Mouse (Mus musculus) heart, embryonic 11.5 days (tissue): ENCODE measurements around the gene Bbc3. TPM values are rescaled to one million over a fixed set of nuclear protein-coding genes. Genes with fewer than 3 reads are reported as not detected.
"Not testable (repeated sequence)": the region's sequence is repeated elsewhere in the genome, so short reads cannot be mapped to it uniquely, and the experiment has no call there.

Experiments
- ATAC-seq: fragments of 200-750 bp; cut with Nextera tagmentation; replicated peaks from 2 replicates; pipeline ENCODE4 v1.8.0; 2017; ENCODE audit warnings: moderate library complexity; ENCODE audit not compliant: insufficient number of reproducible peaks, low FRiP score, low TSS enrichment
- H3K27ac ChIP-seq: fragments of 300-500 bp; sonication (generic); 2 replicates; pipeline ENCODE4 v1.5.1; 2014; ENCODE audit warnings: mild to moderate bottlenecking, low read depth, low read length
- H3K27me3 ChIP-seq: fragments of 300-500 bp; sonication (generic); 2 replicates; pipeline ENCODE4 v1.6.1; 2014; ENCODE audit warnings: mild to moderate bottlenecking, low read length, mixed read lengths; ENCODE audit not compliant: control insufficient read depth, insufficient read depth
- H3K36me3 ChIP-seq: fragments of 300-500 bp; sonication (generic); 2 replicates; pipeline ENCODE4 v1.6.1; 2014; ENCODE audit warnings: mild to moderate bottlenecking, low read length, moderate library complexity, mixed read lengths; ENCODE audit not compliant: control insufficient read depth, insufficient read depth
- H3K4me1 ChIP-seq: fragments of 300-500 bp; sonication (generic); 2 replicates; pipeline ENCODE4 v1.6.1; 2014; ENCODE audit warnings: low read length; ENCODE audit not compliant: control insufficient read depth, insufficient read depth
- H3K4me2 ChIP-seq: fragments of 300-500 bp; sonication (generic); 2 replicates; pipeline ENCODE4 v1.6.1; 2014; ENCODE audit warnings: mild to moderate bottlenecking, moderate library complexity
- H3K4me3 ChIP-seq: fragments of 300-500 bp; sonication (generic); 2 replicates; pipeline ENCODE4 v1.5.1; 2014; ENCODE audit warnings: low read depth, low read length
- H3K9ac ChIP-seq: fragments of 300-500 bp; sonication (generic); 2 replicates; pipeline ENCODE4 v1.6.1; 2014; ENCODE audit warnings: mild to moderate bottlenecking, low read depth, low read length, moderate library complexity
- H3K9me3 ChIP-seq: fragments of 300-500 bp; sonication (generic); replicated peaks from 2 replicates; pipeline ENCODE4 v1.6.1; 2016; ENCODE audit warnings: low read length; ENCODE audit not compliant: control insufficient read depth
- WGBS: fragments of 180-500 bp; shearing (Covaris S2); extraction: QIAGEN DNeasy Blood & Tissue Kit; methylation state at CpG from one replicate; pipeline ENCODE4 v1.1.7; 2014; ENCODE audit not compliant: insufficient replicate concordance; 5-methylcytosine and 5-hydroxymethylcytosine counted together
- polyA plus RNA-seq: library from polyadenylated mRNA; unstranded; fragments of >200 nt; fragmentation: Nextera tagmentation; extraction: Ambion mirVana; gene quantifications from 2 replicates; pipeline ENCODE4 v1.2.1, GENCODE M21; 2014

Gene Bbc3
- polyA plus RNA-seq = 3.7 and 6.0 TPM in 2 replicates

DNA sequence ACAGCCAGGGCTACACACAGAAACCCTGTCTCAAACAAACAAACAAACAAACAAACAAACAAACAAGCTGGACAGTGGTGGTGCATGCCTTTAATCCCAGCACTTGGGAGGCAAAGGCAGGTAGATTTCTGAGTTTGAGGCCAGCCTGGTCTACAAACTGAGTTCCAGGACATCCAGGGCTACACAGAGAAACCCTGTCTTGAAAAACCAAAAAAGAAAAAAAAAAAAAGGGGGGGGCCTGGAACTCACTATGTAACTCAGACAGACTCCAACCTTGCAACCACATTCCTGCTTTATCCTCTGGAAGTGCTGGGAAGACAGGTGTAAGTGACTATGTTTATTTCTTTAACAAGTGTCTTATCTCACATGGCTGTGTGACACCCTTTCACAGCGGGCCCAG is at the start of gene Bbc3:
Gene Bbc3 (plus strand): TSS at position 301 of the 400 bp plus-strand sequence.
- 35% methylated on average over 1 of the region's 1 CpGs for WGBS
- H3K27me3 ChIP-seq, H3K9me3 ChIP-seq, H3K36me3 ChIP-seq, ATAC-seq: not testable (repeated sequence)
- Histone ChIP-seq H3K4me2 (peak within 1 kb of the TSS; percentile 84), H3K9ac (peak within 1 kb of the TSS; percentile 31; the same call in 1 of the 2 replicates), H3K4me3 (peak within 1 kb of the TSS; percentile 86), H3K27ac (peak within 1 kb of the TSS; percentile 66; the same call in 1 of the 2 replicates), H3K4me1 (peaks cover 19% of the 10 kb centered on the region)

DNA sequence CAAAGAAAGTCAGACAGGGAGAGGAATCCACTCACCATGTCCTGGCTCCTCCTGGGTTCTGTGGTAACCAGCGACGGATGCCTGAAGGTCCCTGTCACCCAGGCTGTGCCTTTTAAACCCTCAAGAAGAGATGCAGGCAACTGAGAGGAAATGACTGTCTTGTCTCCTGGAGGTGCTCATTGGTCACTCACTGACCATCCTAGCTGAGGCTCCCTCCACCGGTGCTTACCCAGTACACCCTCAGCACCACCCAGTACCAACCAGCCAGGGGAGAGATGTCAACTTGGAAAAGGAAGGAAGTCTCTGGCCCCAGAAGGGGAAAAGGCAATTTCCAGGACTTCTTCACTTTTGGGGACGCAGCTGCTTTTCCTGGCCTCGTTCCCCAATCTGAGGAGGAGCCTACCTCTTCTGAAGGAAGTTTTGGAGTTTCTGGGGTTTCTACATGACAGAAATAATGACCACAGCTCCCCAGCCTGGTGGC is 49.0 kb upstream of the Bbc3 start, which contains the start of gene C5ar1:
Gene C5ar1 (minus strand): TSS at position 431 of the 481 bp plus-strand sequence.
- Histone ChIP-seq H3K4me3 (no peak within 1 kb of the TSS), H3K4me2 (no peak within 1 kb of the TSS), H3K27me3 (no peaks in the 10 kb centered on the region), H3K4me1 (no peaks in the 10 kb centered on the region), H3K27ac (no peak within 1 kb of the TSS), H3K9ac (no peak within 1 kb of the TSS), H3K9me3 (no peaks in the 10 kb centered on the region), H3K36me3 (no peaks in the 10 kb centered on the region)
- no peak for ATAC-seq
- 81% methylated on average over 5 of the region's 5 CpGs for WGBS

DNA sequence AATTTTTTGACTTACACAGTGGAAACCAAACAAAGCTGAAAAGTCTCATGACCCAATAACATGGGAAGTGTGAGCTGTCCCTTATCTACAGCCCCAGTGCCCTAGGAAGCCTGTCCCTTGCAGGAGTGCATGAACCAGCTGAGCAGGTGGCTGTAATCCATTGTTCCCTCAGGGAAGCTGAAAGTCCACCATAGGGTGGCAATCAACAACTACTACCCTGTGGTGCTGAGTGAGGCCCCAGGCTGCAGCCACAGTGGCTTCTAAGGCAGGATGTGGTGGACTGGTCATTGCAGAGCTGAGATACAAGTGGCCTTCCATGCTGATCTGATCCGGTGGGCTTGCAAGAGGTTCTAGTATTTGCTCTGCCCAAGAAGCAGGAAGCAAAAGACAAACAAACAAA is 47.1 kb upstream of the Bbc3 start:
- 0 out of 2 replicates have a peak, but pooled peaks cover 5% of the 10 kb centered on the region for H3K9me3 ChIP-seq
- no peak overlapping the region for H3K27ac ChIP-seq
- H3K4me2 ChIP-seq = no peak overlapping the region
- no peak overlapping the region for H3K9ac ChIP-seq
- H3K4me3 ChIP-seq = no peak overlapping the region
- 59% methylated on average over 1 of the region's 1 CpGs for WGBS
- H3K27me3 ChIP-seq = no peaks in the 10 kb centered on the region
- H3K36me3 ChIP-seq = no peaks in the 10 kb centered on the region
- ATAC-seq = no peak
- H3K4me1 ChIP-seq = no peaks in the 10 kb centered on the region

DNA sequence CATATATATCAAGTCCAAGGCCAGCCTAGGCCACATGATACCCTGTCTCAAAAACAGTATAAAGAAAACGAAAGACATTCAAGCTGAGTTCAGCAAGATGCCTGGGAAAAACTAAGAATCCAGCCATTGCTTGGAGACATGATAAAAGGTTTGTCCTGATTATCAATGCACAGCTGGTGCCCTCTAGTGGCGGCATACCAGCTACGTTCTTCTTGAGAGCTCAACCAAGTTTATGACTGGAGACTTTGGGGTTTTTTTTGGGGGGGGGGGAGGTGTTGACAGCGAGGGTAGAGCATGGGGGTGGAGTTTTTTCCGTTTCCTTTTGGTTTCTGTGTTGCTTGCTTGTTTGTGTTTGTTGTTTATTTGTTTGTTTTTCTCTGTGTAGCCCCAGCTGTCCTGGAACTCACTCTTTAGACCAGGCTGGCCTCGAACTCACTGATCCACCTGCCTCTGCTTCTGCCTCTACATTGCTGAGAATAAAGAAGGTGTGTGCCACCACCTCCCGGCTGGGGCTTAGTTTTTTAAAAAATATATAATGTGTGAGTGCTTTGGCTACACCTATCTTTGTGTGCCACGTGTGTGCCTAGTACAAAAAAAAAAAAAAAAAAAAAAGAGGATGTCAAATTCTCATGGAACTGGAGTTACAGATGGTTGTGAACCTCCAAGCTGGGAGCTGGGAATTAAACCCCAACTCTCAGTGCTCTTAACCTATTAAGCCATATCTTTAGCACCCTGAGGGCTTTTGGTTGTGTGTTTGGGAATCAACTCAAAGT is 45.0 kb upstream of the Bbc3 start:
- H3K27ac ChIP-seq = no peak overlapping the region
- WGBS = 28% methylated on average over 8 of the region's 8 CpGs
- 0 out of 2 replicates have a peak, but pooled peaks cover 5% of the 10 kb centered on the region for H3K9me3 ChIP-seq
- H3K4me2 ChIP-seq = no peak overlapping the region
- no peak overlapping the region for H3K4me3 ChIP-seq
- no peak overlapping the region for H3K9ac ChIP-seq
- no peaks in the 10 kb centered on the region for H3K27me3 ChIP-seq
- H3K4me1 ChIP-seq = no peaks in the 10 kb centered on the region
- no peaks in the 10 kb centered on the region for H3K36me3 ChIP-seq
- no peak for ATAC-seq

DNA sequence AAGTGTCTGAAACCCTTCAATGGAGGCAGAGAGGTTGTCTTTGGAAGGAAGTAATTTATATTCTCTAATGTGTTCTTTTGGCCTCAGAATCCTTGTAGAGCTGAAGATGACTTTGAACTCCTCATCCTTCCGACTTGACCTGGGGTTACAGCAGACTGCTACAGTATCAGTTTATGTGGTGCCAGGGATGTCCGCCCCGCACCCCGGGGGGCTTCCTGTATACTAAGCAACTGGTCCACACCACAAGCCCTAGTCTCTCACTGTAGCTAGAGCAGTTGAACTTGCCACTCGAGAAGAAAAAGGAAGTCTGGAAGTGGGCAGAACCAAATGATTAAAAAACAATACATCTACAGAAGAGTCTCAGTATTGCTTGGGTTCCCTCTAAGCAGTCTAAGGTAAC is 44.4 kb upstream of the Bbc3 start:
- no peaks in the 10 kb centered on the region for H3K36me3 ChIP-seq
- no peak overlapping the region for H3K4me3 ChIP-seq
- no peaks in the 10 kb centered on the region for H3K27me3 ChIP-seq
- no peak for ATAC-seq
- H3K9ac ChIP-seq = no peak overlapping the region
- H3K4me1 ChIP-seq = no peaks in the 10 kb centered on the region
- H3K4me2 ChIP-seq = no peak overlapping the region
- 0 out of 2 replicates have a peak, but pooled peaks cover 5% of the 10 kb centered on the region for H3K9me3 ChIP-seq
- H3K27ac ChIP-seq = no peak overlapping the region
- 71% methylated on average over 5 of the region's 5 CpGs for WGBS

DNA sequence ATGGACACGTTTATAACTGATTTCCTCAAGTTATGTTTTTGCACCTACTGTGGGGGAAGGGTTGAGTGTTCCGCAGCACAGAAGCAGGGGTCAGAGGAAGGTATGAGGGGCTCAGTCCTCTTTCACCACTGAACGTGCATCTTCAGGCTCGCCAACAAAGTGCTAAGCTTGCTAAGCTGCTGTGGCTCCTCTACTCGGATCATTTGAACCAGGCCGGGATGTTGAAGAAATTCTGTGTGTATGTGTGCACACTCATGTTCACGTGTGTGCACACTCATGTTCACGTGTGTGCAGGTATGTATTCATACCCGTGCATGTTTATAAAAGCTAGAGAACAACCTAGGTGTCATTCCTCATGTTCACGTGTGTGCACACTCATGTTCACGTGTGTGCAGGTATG is 42.3 kb upstream of the Bbc3 start:
- no peak overlapping the region for H3K9ac ChIP-seq
- no peak overlapping the region for H3K27ac ChIP-seq
- ATAC-seq = no peak
- 0 out of 2 replicates have a peak, but pooled peaks cover 5% of the 10 kb centered on the region for H3K9me3 ChIP-seq
- H3K27me3 ChIP-seq = no peaks in the 10 kb centered on the region
- no peak overlapping the region for H3K4me2 ChIP-seq
- H3K36me3 ChIP-seq = no peaks in the 10 kb centered on the region
- no peaks in the 10 kb centered on the region for H3K4me1 ChIP-seq
- H3K4me3 ChIP-seq = no peak overlapping the region
- 86% methylated on average over 11 of the region's 11 CpGs for WGBS

DNA sequence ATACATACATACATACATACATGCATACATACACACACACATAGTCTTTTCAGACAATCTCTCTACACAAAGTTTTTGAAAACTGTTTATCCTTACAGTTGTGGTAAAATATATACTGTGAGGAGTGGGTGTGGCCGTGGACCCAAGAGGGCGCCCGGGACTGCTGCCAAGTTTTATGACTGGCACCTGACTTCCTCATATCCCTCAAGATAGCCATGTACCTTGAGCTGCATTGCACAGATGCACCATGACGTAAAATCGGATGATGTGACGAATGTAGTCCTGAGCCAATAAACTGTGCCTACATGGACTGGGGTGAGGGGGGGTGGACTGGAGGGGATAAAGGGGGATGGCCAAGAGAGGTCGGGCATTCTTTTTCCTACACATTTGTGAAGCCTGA is 41.6 kb upstream of the Bbc3 start:
- 85% methylated on average over 7 of the region's 7 CpGs for WGBS
- H3K36me3 ChIP-seq, H3K4me3 ChIP-seq, H3K9me3 ChIP-seq, H3K27ac ChIP-seq, H3K4me2 ChIP-seq, ATAC-seq, H3K4me1 ChIP-seq, H3K9ac ChIP-seq, H3K27me3 ChIP-seq: not testable (repeated sequence)

DNA sequence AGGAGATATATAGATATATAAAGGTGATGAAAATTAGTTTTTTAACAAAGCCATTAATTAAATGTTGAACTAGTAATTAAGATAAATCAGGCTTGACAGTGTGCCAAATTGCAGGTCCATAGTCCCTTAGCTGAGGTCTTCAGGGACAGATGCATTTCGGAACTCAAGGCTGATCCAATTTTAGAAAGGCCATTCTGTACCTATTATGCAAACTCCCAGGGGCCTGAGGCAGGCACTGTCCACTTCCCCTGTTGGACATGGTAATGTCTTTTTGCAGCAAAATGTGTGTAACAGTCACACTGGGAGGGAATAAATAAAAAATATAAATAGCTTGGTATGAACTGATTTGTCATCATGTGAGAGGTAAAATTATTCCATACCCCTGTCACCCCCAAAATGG is 37.1 kb upstream of the Bbc3 start:
- no peak overlapping the region for H3K27ac ChIP-seq
- ATAC-seq = no peak
- 78% methylated on average over 1 of the region's 1 CpGs for WGBS
- H3K4me2 ChIP-seq = no peak overlapping the region
- H3K4me1 ChIP-seq = peaks cover 22% of the 10 kb centered on the region
- H3K27me3 ChIP-seq = no peaks in the 10 kb centered on the region
- H3K9me3 ChIP-seq = no peaks in the 10 kb centered on the region
- peaks cover 12% of the 10 kb centered on the region for H3K36me3 ChIP-seq
- H3K9ac ChIP-seq = no peak overlapping the region
- no peak overlapping the region for H3K4me3 ChIP-seq
